Mouse (Mus musculus) hindbrain, embryonic 12.5 days (tissue): ENCODE results near the gene Rgs7. TPM values are rescaled to one million over a fixed set of nuclear protein-coding genes. Genes with fewer than 3 reads are reported as not detected.
A peak's percentile ranks its signal among the peaks of the same experiment; 100 is the strongest.

Experiments
- ATAC-seq: fragments of 200-750 bp; cut with Nextera tagmentation; 2 replicates; pipeline ENCODE4 v1.8.0; 2017; ENCODE audit warnings: moderate TSS enrichment; ENCODE audit not compliant: low FRiP score
- H3K27ac ChIP-seq: fragments of 300-500 bp; sonication (generic); 2 replicates; pipeline ENCODE4 v1.5.1; 2016; ENCODE audit warnings: mild to moderate bottlenecking
- H3K27me3 ChIP-seq: fragments of 300-500 bp; sonication (generic); 2 replicates; pipeline ENCODE4 v1.6.1; 2016; ENCODE audit warnings: mild to moderate bottlenecking
- H3K36me3 ChIP-seq: fragments of 300-500 bp; sonication (generic); 2 replicates; pipeline ENCODE4 v1.6.1; 2016; ENCODE audit warnings: mild to moderate bottlenecking
- H3K4me1 ChIP-seq: fragments of 300-500 bp; sonication (generic); 2 replicates; pipeline ENCODE4 v1.6.1; 2016
- H3K4me2 ChIP-seq: fragments of 300-500 bp; sonication (generic); replicated peaks from 2 replicates; pipeline ENCODE4 v1.6.1; 2016; ENCODE audit warnings: mild to moderate bottlenecking
- H3K4me3 ChIP-seq: fragments of 300-500 bp; sonication (generic); 2 replicates; pipeline ENCODE4 v1.5.1; 2016; ENCODE audit warnings: mild to moderate bottlenecking
- H3K9ac ChIP-seq: fragments of 300-500 bp; sonication (generic); 2 replicates; pipeline ENCODE4 v1.6.1; 2016; ENCODE audit warnings: mild to moderate bottlenecking, moderate library complexity
- H3K9me3 ChIP-seq: fragments of 300-500 bp; sonication (generic); replicated peaks from 2 replicates; pipeline ENCODE4 v1.6.1; 2016; ENCODE audit warnings: mild to moderate bottlenecking
- WGBS: fragments of 180-500 bp; shearing (Covaris S2); methylation state at CpG from one replicate; pipeline ENCODE4 v1.1.7; 2016; 5-methylcytosine and 5-hydroxymethylcytosine counted together
- polyA plus RNA-seq: library from polyadenylated mRNA; unstranded; fragments of >200 nt; fragmentation: Nextera tagmentation; extraction: Ambion mirVana; gene quantifications from 2 replicates; pipeline ENCODE4 v1.2.1, GENCODE M21; 2016

Gene Rgs7
- 10.6 and 13.0 TPM in 2 replicates for polyA plus RNA-seq

DNA sequence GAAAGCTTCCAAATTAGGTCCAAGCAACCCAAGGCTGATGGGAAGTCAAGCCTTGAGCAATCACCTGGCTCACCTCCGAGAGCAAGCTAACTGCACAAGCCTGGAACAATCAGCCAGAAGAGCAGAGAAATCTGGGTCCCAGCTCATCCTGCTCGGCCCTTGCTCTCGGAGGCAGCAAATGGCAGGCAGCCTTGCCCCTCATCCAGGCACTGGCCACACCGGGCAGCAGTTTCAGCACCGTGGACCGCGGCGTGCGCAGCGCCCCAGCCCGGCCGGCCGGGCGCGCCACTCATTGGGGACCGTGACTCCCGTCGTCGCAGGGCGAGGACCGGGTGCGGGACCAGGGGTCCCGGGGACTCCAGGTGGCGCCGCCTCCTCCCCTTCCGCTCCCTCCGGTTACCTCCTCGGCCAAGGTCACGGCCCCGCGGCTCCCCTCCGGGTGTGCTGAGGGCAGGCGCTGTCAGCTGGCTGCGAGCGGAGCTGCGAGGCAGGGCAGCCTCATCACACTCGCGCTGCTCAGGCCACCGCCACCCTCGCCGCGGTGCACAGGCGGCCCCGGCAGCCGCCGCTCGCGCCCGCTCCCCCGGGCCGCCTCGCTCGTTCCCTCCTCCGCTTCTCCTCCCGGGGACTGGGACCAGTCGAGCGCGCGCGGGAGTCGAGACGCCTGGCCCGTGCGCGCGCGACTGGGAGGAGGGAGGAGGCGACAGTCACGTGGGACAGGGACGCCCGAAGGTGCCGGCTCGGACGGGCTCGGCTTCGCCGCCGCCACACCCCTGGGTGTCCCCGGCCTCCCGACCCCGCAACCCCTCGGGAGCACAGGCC, at the start of gene Rgs7:
TSS of gene Rgs7 (minus strand) at position 640 of the 822 bp plus-strand sequence.
- WGBS = under 1% methylated on average over 64 of the region's 82 CpGs
- Histone ChIP-seq H3K27ac (peak within 1 kb of the TSS; percentile 87), H3K9ac (peak within 1 kb of the TSS; percentile 83), H3K27me3 (peaks cover 10% of the 10 kb centered on the region; the same call in 1 of the 2 replicates), H3K9me3 (no peaks in the 10 kb centered on the region), H3K4me1 (0 out of 2 replicates have a peak, but pooled peaks cover 9% of the 10 kb centered on the region), H3K36me3 (no peaks in the 10 kb centered on the region), H3K4me3 (peak within 1 kb of the TSS; percentile 61), H3K4me2 (peak within 1 kb of the TSS; percentile 70)
- peak; percentile 96 for ATAC-seq

DNA sequence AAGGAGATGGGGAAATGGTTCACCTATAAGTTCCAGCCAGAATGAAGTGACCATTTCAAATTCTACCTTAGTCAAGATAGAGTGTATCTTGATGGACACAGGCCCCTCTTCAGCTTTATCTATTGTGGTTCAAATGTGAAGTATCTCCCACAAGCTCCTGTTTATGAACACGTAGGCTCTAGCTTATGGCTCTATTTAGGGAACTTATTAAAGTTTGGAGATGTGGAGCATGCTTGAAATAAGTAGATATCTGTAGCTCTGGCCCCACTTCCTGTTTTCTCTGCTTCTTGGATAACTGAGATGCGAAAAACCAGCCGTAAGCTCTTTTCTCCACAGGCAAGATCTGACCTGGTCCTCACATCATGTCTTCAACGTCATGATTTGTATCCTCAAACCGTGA, 48.4 kb upstream of the Rgs7 start:
- no peak overlapping the region for H3K4me2 ChIP-seq
- H3K36me3 ChIP-seq = no peaks in the 10 kb centered on the region
- H3K27me3 ChIP-seq = no peaks in the 10 kb centered on the region
- H3K4me3 ChIP-seq = no peak overlapping the region
- H3K27ac ChIP-seq = no peak overlapping the region
- no peaks in the 10 kb centered on the region for H3K4me1 ChIP-seq
- WGBS = 94% methylated on average over 5 of the region's 5 CpGs
- H3K9ac ChIP-seq = no peak overlapping the region
- no peak for ATAC-seq
- no peaks in the 10 kb centered on the region for H3K9me3 ChIP-seq

DNA sequence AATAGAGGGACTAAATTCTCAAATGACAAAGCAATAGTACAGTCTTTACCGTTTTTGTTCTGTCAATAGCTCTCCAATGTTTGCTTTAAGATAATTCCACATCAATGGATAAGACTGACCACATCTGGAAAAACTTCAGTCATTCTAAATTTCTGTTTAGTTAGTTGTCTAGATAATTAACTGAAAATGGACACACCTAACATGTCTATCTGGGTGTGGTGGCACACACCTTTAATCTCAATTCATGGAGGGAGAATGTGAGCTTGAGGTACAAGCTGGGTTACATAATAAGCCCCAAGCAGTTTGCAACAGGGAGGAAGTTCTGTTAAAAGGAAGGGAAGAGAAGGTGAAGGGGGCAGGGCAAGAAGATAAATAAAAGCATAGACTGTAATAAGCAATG, 45.0 kb upstream of the Rgs7 start:
- no peaks in the 10 kb centered on the region for H3K36me3 ChIP-seq
- H3K27me3 ChIP-seq = no peaks in the 10 kb centered on the region
- H3K4me1 ChIP-seq = no peaks in the 10 kb centered on the region
- H3K4me2 ChIP-seq = no peak overlapping the region
- H3K9me3 ChIP-seq = no peaks in the 10 kb centered on the region
- no peak overlapping the region for H3K4me3 ChIP-seq
- ATAC-seq = no peak
- no peak overlapping the region for H3K9ac ChIP-seq
- WGBS = 75% methylated on average over 1 of the region's 1 CpGs
- H3K27ac ChIP-seq = no peak overlapping the region

DNA sequence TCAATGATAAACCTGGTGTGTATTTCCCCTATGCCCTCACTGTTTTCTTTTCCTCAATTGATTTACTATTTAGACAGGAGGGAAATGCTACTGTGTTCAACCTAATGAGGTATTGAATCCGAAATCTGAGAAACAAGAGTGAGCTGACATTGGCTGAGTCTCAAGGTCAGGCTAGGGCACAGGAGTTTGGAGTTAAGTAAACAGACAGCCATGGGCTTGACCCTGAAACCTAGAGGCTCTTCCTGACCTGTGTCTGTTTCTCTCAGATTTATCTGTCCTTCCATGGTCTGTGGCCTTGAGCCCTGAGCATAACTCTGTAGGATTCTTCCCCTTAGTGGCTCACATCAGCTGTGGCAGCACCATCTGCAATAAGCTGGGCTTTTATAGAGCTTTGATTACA, 37.6 kb upstream of the Rgs7 start:
- ATAC-seq = no peak
- WGBS = 78% methylated on average over 1 of the region's 1 CpGs

DNA sequence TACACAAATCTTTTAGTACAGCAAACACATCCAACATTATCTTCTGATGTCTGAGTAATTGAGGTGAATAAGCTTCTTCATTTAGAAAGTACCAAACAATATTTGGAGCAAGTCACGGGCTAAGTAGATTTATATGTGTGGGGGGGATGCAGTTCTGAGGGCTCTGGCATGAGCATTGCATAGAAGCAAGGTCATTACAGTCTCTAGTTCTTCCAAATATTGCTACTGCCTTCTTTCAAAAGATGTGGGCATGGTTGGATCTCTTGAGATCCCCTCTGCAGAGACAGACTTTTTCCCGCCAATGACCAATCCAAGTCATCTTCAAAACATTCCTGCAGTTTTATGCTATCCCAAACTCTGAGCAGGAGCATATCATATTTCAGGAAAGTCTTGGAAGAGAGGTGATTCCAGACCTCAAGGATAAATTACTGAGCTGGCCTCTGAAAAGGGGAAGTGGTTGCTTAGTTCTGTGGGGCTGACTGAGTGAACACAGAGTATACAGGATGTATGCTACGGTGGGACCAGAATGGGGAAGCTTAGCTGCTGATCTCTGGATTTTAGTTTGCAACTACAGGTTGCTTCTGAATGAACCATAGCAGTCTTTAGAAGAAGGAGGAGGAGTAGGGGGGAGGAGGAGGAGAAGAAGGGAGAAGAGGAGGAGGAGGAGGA, 32.5 kb upstream of the Rgs7 start:
- H3K27ac ChIP-seq = no peak overlapping the region
- no peaks in the 10 kb centered on the region for H3K36me3 ChIP-seq
- H3K4me1 ChIP-seq = no peaks in the 10 kb centered on the region
- no peaks in the 10 kb centered on the region for H3K27me3 ChIP-seq
- 91% methylated on average over 3 of the region's 3 CpGs for WGBS
- H3K4me3 ChIP-seq = no peak overlapping the region
- H3K9me3 ChIP-seq = no peaks in the 10 kb centered on the region
- ATAC-seq = no peak
- H3K9ac ChIP-seq = no peak overlapping the region
- H3K4me2 ChIP-seq = no peak overlapping the region

More for the DNA sequence above, 37.6 kb upstream of the Rgs7 start:
- Histone ChIP-seq H3K4me1 (no peaks in the 10 kb centered on the region), H3K9me3 (no peaks in the 10 kb centered on the region), H3K27ac (no peak overlapping the region), H3K9ac (no peak overlapping the region), H3K36me3 (no peaks in the 10 kb centered on the region), H3K27me3 (no peaks in the 10 kb centered on the region), H3K4me2 (no peak overlapping the region), H3K4me3 (no peak overlapping the region)

DNA sequence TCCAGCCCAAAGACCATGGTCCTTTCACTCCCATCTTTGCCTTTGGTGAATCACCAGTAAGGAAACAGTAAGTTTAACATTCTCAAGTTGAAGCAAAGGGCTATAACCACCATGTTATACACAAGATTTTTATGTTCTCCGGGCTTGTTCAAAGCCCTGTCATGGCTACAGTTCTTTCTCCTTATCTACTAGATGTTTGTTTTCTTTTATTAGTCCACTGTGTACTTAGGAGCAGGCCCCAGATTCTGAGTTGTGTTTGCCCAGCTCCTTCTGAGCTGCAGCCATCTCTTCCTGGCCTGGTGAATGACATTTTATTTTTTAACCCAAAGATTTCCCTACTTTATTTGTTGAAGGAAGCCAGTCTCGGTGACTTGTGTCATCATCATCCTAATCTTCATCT, 31.3 kb upstream of the Rgs7 start:
- 83% methylated on average over 2 of the region's 2 CpGs for WGBS
- Histone ChIP-seq H3K4me2 (no peak overlapping the region), H3K4me1 (no peaks in the 10 kb centered on the region), H3K27ac (no peak overlapping the region), H3K9ac (no peak overlapping the region), H3K36me3 (no peaks in the 10 kb centered on the region), H3K4me3 (no peak overlapping the region), H3K9me3 (no peaks in the 10 kb centered on the region), H3K27me3 (no peaks in the 10 kb centered on the region)
- no peak for ATAC-seq

DNA sequence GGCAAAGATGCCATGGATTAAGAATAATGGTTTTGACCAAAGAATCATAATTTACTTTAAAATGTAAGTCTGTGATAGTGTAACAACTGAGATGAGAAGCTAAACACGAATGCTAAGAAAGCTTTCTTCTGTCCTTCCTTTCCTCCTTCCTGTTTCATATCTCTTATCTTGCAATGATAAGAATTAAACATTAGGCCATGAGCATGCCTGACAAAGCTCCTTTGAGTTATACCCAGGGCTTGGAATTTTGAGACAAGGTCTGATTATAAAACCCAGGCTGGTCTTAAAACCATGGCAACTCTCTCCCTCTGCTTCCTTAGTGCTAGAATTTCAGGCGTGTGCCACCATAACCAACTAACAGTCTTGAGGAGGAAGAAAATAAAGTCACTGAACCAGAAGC, 22.2 kb upstream of the Rgs7 start:
- Histone ChIP-seq H3K27ac (no peak overlapping the region), H3K4me3 (no peak overlapping the region), H3K9ac (no peak overlapping the region), H3K4me1 (no peaks in the 10 kb centered on the region), H3K4me2 (no peak overlapping the region), H3K36me3 (no peaks in the 10 kb centered on the region), H3K27me3 (no peaks in the 10 kb centered on the region), H3K9me3 (no peaks in the 10 kb centered on the region)
- 76% methylated on average over 2 of the region's 2 CpGs for WGBS
- ATAC-seq = no peak

DNA sequence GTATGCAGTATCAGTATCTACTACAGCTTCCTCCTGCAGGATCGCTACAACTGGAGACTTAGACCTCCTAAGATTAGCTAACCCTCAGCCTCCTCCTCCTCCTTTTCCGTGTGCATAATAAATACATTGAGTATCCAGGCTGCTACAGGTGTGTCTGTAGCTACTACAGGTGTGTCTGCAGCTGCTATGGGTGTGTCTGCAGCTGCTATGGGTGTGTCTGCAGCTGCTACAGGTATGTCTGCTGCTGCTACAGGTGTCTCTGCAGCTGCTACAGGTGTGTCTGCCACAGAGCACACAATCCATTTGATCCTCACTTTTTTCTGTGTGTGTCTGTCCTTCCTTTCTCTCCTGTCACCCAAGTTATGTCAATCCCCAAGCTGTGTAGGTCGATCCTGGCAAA, 19.9 kb upstream of the Rgs7 start:
- Histone ChIP-seq H3K4me3 (no peak overlapping the region), H3K36me3 (no peaks in the 10 kb centered on the region), H3K9ac (no peak overlapping the region), H3K9me3 (no peaks in the 10 kb centered on the region), H3K4me2 (no peak overlapping the region), H3K27ac (no peak overlapping the region), H3K27me3 (no peaks in the 10 kb centered on the region), H3K4me1 (no peaks in the 10 kb centered on the region)
- no peak for ATAC-seq
- 89% methylated on average over 3 of the region's 3 CpGs for WGBS

DNA sequence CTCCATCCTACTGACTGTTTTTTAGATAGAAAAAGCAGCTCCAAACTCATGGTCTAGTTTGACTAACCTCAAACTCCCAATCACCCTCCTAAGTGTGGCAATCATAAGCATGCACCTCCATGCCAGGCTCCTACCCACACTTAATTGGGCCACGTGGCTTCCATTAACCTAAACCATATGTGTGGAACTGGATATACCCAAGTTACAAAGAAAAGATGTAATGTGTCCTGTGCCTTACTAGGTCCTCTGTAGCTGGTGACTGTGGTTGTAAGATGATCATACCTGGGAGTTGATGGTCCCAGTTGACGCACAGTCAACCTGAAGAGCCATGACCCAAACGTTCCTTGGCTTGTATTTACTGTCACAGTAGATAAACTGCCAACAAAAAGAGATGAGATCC, 17.7 kb upstream of the Rgs7 start:
- Histone ChIP-seq H3K4me2 (no peak overlapping the region), H3K36me3 (no peaks in the 10 kb centered on the region), H3K9ac (no peak overlapping the region), H3K4me1 (no peaks in the 10 kb centered on the region), H3K4me3 (no peak overlapping the region), H3K27me3 (no peaks in the 10 kb centered on the region), H3K27ac (no peak overlapping the region), H3K9me3 (no peaks in the 10 kb centered on the region)
- WGBS = 64% methylated on average over 3 of the region's 3 CpGs
- ATAC-seq = no peak

DNA sequence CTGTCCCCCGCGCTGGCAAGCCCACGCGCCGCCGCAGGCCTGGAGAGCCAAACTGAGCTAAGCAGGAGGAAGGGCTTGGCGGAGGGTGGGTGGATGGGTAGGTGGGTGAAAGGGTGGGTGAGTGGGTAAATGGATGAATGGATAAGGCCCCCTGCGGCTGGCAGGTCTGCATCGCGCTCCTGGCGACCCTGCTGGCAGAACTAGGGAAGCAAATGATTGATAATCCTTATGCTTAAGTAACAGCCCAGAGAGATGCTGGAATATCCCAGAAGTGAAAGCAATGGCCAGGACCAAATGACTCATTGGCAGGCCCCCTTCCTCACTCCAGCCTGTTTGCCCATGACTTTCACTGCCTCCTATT, 363 bp upstream of the Rgs7 start:
- Histone ChIP-seq H3K9me3 (no peaks in the 10 kb centered on the region), H3K27me3 (peaks cover 10% of the 10 kb centered on the region; the same call in 1 of the 2 replicates), H3K27ac (peak overlapping the region; percentile 87), H3K9ac (peak overlapping the region; percentile 83), H3K4me2 (peak overlapping the region; percentile 70), H3K4me3 (peak overlapping the region; percentile 61), H3K36me3 (no peaks in the 10 kb centered on the region), H3K4me1 (0 out of 2 replicates have a peak, but pooled peaks cover 9% of the 10 kb centered on the region)
- peak; percentile 85 for ATAC-seq
- 1% methylated on average over 11 of the region's 11 CpGs for WGBS

DNA sequence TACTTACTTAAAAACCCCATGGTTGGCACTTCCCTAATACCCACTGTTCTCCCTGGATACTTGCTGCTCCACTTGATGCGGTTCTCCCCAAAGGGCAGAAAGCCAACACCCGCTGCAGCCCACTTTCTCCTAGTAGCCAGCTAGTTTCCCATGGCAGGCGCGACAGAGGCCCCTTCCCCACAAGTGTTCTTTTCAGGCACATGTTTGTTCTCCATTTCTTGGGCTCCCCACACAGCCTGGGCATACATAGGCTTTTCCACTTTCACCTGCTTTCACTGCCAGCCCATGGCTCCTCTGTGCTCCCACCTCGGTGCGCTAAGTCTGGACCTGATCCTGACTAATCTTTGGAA, 814 bp downstream of the Rgs7 start:
- H3K9ac ChIP-seq = peak overlapping the region; percentile 83
- H3K27ac ChIP-seq = peak overlapping the region; percentile 87; the same call in 1 of the 2 replicates
- no peaks in the 10 kb centered on the region for H3K36me3 ChIP-seq
- 10% methylated on average over 6 of the region's 6 CpGs for WGBS
- H3K9me3 ChIP-seq = no peaks in the 10 kb centered on the region
- H3K4me3 ChIP-seq = peak overlapping the region; percentile 61
- ATAC-seq = no peak; the same call in 1 of the 2 replicates
- H3K4me1 ChIP-seq = 0 out of 2 replicates have a peak, but pooled peaks cover 9% of the 10 kb centered on the region
- H3K27me3 ChIP-seq = peaks cover 10% of the 10 kb centered on the region; the same call in 1 of the 2 replicates
- peak overlapping the region; percentile 70 for H3K4me2 ChIP-seq

DNA sequence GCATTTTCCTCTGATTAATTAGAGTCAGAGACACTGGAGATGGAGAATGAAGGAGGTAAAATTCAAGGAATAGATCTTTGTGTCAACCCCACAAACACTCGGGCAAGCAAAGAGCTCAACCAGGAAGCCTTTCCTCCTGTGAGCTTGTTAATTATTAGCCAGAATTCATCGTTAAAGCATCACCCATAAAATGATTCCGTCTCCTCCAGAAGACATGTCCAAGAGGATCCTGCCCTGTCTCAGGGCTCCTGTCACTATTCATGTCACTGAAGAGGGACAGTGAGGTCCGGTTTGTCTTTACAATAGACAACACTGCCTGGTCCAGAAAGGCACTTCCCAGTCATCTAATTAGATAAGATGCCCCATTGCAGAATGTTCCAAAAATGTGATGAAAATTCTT, 7.2 kb downstream of the Rgs7 start:
- Histone ChIP-seq H3K27me3 (no peaks in the 10 kb centered on the region; the same call in 1 of the 2 replicates), H3K9ac (no peak overlapping the region), H3K9me3 (no peaks in the 10 kb centered on the region), H3K4me1 (0 out of 2 replicates have a peak, but pooled peaks cover 2% of the 10 kb centered on the region), H3K4me2 (no peak overlapping the region), H3K36me3 (no peaks in the 10 kb centered on the region), H3K4me3 (no peak overlapping the region), H3K27ac (no peak overlapping the region)
- 61% methylated on average over 4 of the region's 4 CpGs for WGBS
- ATAC-seq = no peak
